Mouse (Mus musculus) limb, embryonic 14.5 days (tissue): ENCODE measurements at regions not wholly inside any gene's neighbourhood (a gene's known extent, or its start where the extent isn't known, plus 50 kb on each side); places are given as distances from the start of the nearest gene placed in this dataset.

ENCODE experiments used
- ATAC-seq: fragments of 200-750 bp; cut with Nextera tagmentation; 2 replicates; pipeline ENCODE4 v1.8.0; 2017; ENCODE audit warnings: low read depth, moderate number of reproducible peaks, moderate TSS enrichment; ENCODE audit not compliant: low FRiP score
- DNase-seq: peaks from one replicate; pipeline ENCODE4 v3.0.0-alpha.2; 2015; ENCODE audit warnings: low spot score
- H3K27ac ChIP-seq: fragments of 300-500 bp; sonication (generic); replicated peaks from 2 replicates; pipeline ENCODE4 v1.5.1; 2014; ENCODE audit warnings: low read depth, mild to moderate bottlenecking, low read length, moderate library complexity, mixed read lengths
- H3K27me3 ChIP-seq: fragments of 300-500 bp; sonication (generic); 2 replicates; pipeline ENCODE4 v1.6.1; 2014; ENCODE audit warnings: low read length, mixed read lengths; ENCODE audit not compliant: control insufficient read depth, insufficient read depth
- H3K36me3 ChIP-seq: fragments of 300-500 bp; sonication (generic); 2 replicates; pipeline ENCODE4 v1.6.1; 2014; ENCODE audit warnings: mild to moderate bottlenecking, low read length, moderate library complexity, mixed read lengths; ENCODE audit not compliant: control insufficient read depth, insufficient read depth
- H3K4me1 ChIP-seq: fragments of 300-500 bp; sonication (generic); 2 replicates; pipeline ENCODE4 v1.6.1; 2014; ENCODE audit warnings: antibody characterized with exemption, low read length, mixed read lengths; ENCODE audit not compliant: control insufficient read depth, insufficient read depth
- H3K4me2 ChIP-seq: fragments of 300-500 bp; sonication (generic); replicated peaks from 2 replicates; pipeline ENCODE4 v1.6.1; 2014; ENCODE audit warnings: low read depth, mild to moderate bottlenecking, low read length, moderate library complexity; ENCODE audit not compliant: severe bottlenecking
- H3K4me3 ChIP-seq: fragments of 300-500 bp; sonication (generic); replicated peaks from 2 replicates; pipeline ENCODE4 v1.5.1; 2014; ENCODE audit warnings: low read length
- H3K9ac ChIP-seq: fragments of 300-500 bp; sonication (generic); 2 replicates; pipeline ENCODE4 v1.6.1; 2014; ENCODE audit warnings: mild to moderate bottlenecking, low read depth, low read length, moderate library complexity; ENCODE audit not compliant: severe bottlenecking
- H3K9me3 ChIP-seq: fragments of 300-500 bp; sonication (generic); 2 replicates; pipeline ENCODE4 v1.6.1; 2016; ENCODE audit warnings: low read length; ENCODE audit not compliant: control insufficient read depth
- POLR2A ChIP-seq: fragments of 200-500 bp; IDR thresholded peaks from 2 replicates; pipeline ENCODE4 v1.8.0; 2012; ENCODE audit warnings: inconsistent platforms, mild to moderate bottlenecking, moderate library complexity, borderline replicate concordance; ENCODE audit not compliant: insufficient read depth, insufficient read length; ENCODE audit errors: extremely low read depth
- WGBS: fragments of 180-500 bp; shearing (Covaris S2); extraction: QIAGEN DNeasy Blood & Tissue Kit; methylation state at CpG from one replicate; pipeline ENCODE4 v1.1.7; 2014; 5-methylcytosine and 5-hydroxymethylcytosine counted together

GRCm38 (mm10) chr5:4486391-4487132, 271.3 kb downstream of the Fzd1 start:
- Histone ChIP-seq H3K4me2 (no peak overlapping the region), H3K36me3 (no peaks in the 10 kb centered on the region), H3K9me3 (no peaks in the 10 kb centered on the region), H3K27ac (peak overlapping the region; percentile 79; the same call in 1 of the 2 replicates), H3K9ac (no peak overlapping the region), H3K4me3 (no peak overlapping the region), H3K27me3 (no peaks in the 10 kb centered on the region), H3K4me1 (peaks cover 27% of the 10 kb centered on the region)
- ATAC-seq = no peak
- DNase-seq = no peak
- no peak for TF ChIP-seq POLR2A
- 87% methylated on average over 4 of the region's 4 CpGs for WGBS

- DNase-seq = peak; percentile 82
Observed at GRCm38 (mm10) chr5:4485542-4486390, 272.1 kb downstream of the Fzd1 start.

GRCm38 (mm10) chr5:4484780-4485179, 273.1 kb downstream of the Fzd1 start:
- Histone ChIP-seq H3K4me1 (peaks cover 27% of the 10 kb centered on the region), H3K4me3 (no peak overlapping the region), H3K36me3 (no peaks in the 10 kb centered on the region), H3K9me3 (no peaks in the 10 kb centered on the region), H3K27ac (peak overlapping the region; percentile 34), H3K9ac (no peak overlapping the region), H3K27me3 (no peaks in the 10 kb centered on the region), H3K4me2 (peak overlapping the region; percentile 15; the same call in 1 of the 2 replicates)
- no peak for TF ChIP-seq POLR2A
- WGBS = 8% methylated on average over 6 of the region's 6 CpGs
- DNase-seq (no peak), ATAC-seq (peak; percentile 54; the same call in 1 of the 2 replicates)

More at GRCm38 (mm10) chr5:4485542-4486390, 272.1 kb downstream of the Fzd1 start:
- peak overlapping the region; percentile 79 for H3K27ac ChIP-seq
- H3K4me1 ChIP-seq = peaks cover 27% of the 10 kb centered on the region
- H3K36me3 ChIP-seq = no peaks in the 10 kb centered on the region
- no peak for TF ChIP-seq POLR2A
- H3K4me3 ChIP-seq = no peak overlapping the region
- ATAC-seq = peak; percentile 79
- no peaks in the 10 kb centered on the region for H3K9me3 ChIP-seq
- no peak overlapping the region for H3K9ac ChIP-seq
- H3K4me2 ChIP-seq = peak overlapping the region; percentile 30; the same call in 1 of the 2 replicates
- 25% methylated on average over 10 of the region's 10 CpGs for WGBS
- H3K27me3 ChIP-seq = no peaks in the 10 kb centered on the region

DNA sequence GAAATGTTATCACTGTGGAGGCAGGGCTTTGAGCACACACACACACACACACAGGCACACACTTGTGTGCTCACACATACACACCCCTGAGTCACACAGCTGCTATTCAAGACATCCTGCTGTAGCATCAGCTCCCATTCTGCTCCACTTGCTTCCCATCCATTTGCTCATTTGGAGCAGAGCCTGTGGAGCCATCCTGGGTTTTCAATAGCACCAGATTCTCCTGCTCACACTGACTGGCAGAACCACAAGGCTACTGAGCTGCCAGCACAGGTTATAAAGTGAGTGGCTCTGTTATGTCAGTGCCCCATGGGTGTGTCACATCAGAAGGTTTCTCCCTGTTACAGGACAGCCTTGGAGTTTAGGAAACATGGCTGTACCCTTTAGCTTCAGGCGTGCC, 273.7 kb downstream of the Fzd1 start:
- 43% methylated on average over 1 of the region's 1 CpGs for WGBS
- Histone ChIP-seq H3K9ac (no peak overlapping the region), H3K9me3 (no peaks in the 10 kb centered on the region), H3K4me2 (no peak overlapping the region), H3K36me3 (no peaks in the 10 kb centered on the region), H3K4me1 (peaks cover 27% of the 10 kb centered on the region), H3K27me3 (no peaks in the 10 kb centered on the region), H3K27ac (peak overlapping the region; percentile 34; the same call in 1 of the 2 replicates), H3K4me3 (no peak overlapping the region)
- TF ChIP-seq POLR2A = no peak
- ATAC-seq (no peak), DNase-seq (no peak)

DNA sequence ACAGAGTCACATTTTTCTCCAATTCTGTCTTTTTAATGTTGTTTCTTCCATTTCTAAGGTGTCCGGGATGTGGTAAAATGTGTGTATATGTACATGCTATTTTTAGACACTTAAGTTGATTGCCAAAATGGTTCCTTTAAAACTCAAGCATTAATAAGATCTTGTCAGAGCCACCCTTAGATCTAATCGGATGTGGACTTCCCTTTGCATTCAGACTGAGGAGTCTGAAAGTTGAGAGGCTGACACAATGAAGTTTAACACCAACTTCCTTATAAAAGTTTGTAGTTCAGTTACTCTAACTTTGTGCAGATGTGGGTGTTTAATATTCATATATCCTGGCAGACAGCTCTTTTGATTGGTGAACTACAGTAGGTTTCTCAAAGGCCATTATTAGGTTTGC, 282.1 kb downstream of the Mterf1b start:
- H3K4me2 ChIP-seq = no peak overlapping the region
- no peaks in the 10 kb centered on the region for H3K27me3 ChIP-seq
- 76% methylated on average over 2 of the region's 2 CpGs for whole genome bisulfite sequencing
- H3K4me3 ChIP-seq = no peak overlapping the region
- TF ChIP-seq POLR2A = no peak
- H3K9me3 ChIP-seq = no peaks in the 10 kb centered on the region
- H3K36me3 ChIP-seq = no peaks in the 10 kb centered on the region
- H3K27ac ChIP-seq = no peak overlapping the region
- ATAC-seq = no peak
- H3K4me1 ChIP-seq = no peaks in the 10 kb centered on the region
- no peak overlapping the region for H3K9ac ChIP-seq
- no peak for DNase-seq
